Mouse (Mus musculus) thymus, postnatal 14 days (tissue): ENCODE data around the gene Tmem259.
A peak's percentile ranks its signal among the peaks of the same experiment; 100 is the strongest.

Experiments used
- DNase-seq: peaks from one replicate; pipeline ENCODE4 v3.0.0; 2021

Tmem259 gene

GRCm38 (mm10) chr10:80015583-80015982, 31.5 kb upstream of the Tmem259 start:
- DNase-seq, result peak; percentile 26

- peak; percentile 71 for DNase-seq
These were observed 30.6 kb upstream of the Tmem259 start for GRCm38 (mm10) chr10:80014484-80015290.

GRCm38 (mm10) chr10:80013609-80014008, 29.5 kb upstream of the Tmem259 start:
- no peak for DNase-seq

GRCm38 (mm10) chr10:80011740-80012139, 27.6 kb upstream of the Tmem259 start:
- no peak for DNase-seq

- no peak for DNase-seq
These were observed 20.1 kb upstream of the Tmem259 start for GRCm38 (mm10) chr10:80004233-80004705.

GRCm38 (mm10) chr10:80003374-80004232, 19.5 kb upstream of the Tmem259 start:
- no peak for DNase-seq

DNA sequence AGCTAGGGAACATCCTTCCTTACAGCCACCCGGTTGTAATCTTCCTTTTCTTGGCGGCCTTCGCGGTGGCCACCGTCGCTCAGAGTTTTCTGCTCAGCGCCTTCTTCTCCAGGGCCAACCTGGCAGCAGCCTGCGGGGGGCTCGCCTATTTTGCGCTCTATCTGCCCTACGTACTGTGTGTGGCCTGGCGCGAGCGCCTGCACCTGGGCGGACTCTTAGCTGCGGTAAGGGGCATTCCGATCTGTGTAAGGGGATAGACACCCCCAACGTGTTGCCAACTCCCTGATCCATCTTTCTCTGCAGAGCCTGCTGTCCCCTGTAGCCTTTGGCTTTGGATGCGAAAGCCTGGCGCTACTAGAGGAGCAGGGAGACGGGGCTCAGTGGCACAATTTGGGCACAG, 18.7 kb upstream of the Tmem259 start:
- no peak for DNase-seq

GRCm38 (mm10) chr10:80001945-80002344, 17.8 kb upstream of the Tmem259 start:
- DNase-seq, result no peak

- DNase-seq, result no peak
These were observed 13.7 kb upstream of the Tmem259 start for GRCm38 (mm10) chr10:79997819-79998218.

- DNase-seq, result peak; percentile 85
These were observed 13.1 kb upstream of the Tmem259 start for GRCm38 (mm10) chr10:79997034-79997760.

DNA sequence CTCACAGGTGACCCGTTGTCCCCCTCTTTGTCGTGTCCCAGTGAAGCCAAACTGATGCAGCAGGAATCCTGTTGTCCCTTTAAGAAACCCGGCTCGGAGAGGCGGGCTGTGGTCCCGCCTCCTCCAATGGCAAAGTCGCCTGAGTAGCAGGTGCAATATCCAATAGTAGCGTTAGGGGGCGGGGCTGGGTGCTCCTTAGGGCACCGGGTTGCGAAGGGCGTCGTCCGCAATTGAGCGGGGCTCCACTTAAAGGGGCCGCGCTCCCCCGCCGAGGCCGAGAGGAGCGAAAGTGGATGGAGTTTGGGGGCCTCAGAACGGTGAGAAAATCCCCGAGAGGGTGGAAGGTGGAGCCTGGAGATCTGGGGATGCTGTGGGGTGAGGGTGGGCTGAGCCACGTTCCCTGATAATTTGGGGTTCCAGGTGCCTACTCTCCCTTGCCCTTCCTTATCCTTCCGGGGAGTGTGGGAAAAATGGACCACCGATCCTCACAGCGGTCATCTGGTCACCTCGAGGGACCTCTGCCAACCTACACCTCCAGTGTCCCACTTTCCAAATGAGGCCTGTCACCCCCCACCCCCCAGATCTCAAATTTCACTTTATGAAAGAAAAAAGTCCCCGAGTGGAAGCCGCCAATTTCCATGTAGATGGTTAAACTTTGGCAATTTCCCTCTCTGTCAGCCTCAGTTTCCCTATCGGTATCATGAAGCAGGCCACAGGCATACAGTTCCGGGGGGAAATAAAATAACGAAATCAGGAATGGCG, 12.3 kb upstream of the Tmem259 start, which contains the start of gene Abca7:
Gene Abca7 (plus strand): TSS at position 223 of the 762 bp plus-strand sequence.
- DNase-seq, result peak; percentile 99

DNA sequence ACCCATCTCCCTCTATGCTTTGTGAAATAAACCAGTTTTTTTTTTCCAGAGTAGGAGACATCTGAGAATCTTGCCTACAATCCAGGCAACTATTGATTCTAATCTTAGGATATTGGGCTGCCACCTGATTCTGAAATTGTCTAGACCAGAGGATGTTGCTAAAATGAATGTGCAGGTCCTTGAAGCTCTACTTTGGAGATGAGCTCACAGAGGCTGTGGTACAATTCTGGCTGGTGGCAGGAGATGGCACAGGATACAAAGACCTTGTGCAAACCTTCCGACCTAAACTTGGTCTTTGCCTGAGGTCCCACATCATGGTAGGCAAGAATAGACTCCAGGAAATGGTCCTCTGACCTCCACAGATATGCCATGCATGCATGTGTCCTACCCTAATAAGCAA, 11.5 kb upstream of the Tmem259 start:
- no peak for DNase-seq

DNA sequence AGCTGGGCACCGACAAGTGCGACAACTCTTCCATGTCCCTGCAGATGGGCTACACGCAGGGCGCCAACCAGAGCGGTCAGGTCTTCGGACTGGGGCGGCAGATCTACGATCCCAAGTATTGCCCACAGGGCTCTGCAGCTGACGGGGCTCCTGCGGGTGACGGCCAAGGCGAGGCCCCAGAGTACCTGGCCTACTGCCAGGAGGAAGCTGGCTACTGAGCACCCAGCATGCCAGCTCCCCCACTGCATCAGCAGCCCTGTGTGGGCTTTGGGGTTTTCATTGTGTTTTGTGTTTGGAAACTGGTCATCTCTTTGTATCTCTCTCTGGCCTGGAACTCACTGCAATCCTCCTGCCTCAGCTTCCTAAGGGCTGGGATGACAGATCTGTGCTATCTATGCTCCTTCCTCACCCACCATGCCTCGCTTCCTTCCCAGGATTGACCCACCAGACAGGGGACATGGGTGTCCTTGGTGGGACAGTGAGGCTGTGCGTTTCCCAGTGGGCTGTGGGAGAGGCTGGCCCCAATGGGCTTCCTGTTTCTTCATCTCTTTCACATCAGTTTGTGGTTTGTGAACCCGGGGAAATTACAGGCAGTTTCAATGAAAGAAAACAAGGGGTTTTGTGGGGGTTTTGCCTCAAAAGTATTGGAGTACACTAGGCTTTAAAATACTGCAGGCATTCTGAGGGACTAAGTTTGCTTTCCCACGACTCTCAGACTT, 10.4 kb upstream of the Tmem259 start:
- DNase-seq, result peak; percentile 41

DNA sequence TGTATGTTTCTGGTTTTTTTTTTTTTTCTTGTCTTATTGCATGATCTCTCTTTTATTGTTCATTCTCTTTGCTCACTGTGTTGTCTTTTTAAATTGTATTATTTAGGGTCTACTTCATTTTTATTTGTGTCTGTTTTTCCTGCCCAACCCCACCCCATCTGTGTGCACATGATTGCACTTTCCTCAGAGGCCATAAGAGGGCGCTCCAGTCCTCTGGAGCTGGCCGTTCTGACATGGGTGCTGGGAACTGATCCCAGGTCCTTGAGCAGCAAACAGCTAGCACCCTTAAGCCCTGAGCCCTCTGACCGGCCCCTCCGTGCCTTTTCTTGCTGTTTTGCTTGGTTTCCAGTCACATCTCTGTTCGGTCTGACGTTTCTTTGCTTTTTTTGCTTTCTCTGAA, 7.4 kb upstream of the Tmem259 start:
- no peak for DNase-seq

- no peak for DNase-seq
These were observed 7.0 kb upstream of the Tmem259 start for GRCm38 (mm10) chr10:79991099-79991498.

DNA sequence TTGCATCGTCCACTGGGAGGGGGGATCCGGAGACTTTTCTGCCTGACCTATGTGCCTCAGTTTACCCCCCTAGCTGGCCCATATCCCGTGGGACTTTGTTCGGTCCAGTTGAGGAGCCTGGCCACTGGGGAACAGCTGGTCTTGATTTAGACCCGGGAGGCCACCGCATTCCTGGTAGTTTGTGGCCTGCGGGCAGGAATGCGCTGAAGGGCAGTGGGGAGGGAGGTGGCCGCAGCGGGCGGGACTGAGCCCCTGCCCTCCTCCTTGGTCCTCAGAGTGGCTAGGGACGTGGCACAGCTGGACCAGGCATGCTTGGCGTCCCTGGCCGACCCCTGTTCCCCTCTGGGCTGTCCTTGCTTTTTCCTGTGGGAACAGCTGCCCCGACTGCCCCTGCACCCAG, 5.7 kb upstream of the Tmem259 start:
- DNase-seq, result no peak

DNA sequence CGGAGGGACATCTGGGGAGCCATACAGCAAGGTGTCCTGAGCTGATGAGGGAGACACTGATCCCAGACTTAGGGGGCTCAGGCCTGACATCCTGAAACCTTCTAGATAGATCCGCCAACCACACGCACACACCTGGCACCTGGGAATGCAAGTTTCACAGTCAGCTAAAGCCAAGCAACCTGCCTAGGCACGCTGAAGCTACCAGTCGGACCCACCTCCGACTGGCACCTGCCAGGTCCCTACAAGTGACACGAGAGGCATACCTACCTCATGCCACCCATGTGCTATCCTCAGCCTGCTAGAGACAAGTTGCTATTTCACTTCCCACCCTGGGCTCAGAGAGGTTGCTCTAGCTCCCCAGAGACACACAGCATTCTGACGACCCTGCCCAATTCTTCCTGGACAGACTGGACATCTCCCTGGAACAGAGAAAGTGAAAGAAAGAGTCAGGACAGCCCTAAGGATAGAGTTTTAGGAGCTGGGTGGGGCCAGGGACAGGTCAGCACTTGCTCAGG, 5.2 kb upstream of the Tmem259 start:
- DNase-seq, result no peak

- peak; percentile 74 for DNase-seq
These were observed 4.6 kb upstream of the Tmem259 start, which contains the start of gene Cnn2 for GRCm38 (mm10) chr10:79988506-79989271. Gene Cnn2, plus strand, starts transcription at chr10:79988584.

DNA sequence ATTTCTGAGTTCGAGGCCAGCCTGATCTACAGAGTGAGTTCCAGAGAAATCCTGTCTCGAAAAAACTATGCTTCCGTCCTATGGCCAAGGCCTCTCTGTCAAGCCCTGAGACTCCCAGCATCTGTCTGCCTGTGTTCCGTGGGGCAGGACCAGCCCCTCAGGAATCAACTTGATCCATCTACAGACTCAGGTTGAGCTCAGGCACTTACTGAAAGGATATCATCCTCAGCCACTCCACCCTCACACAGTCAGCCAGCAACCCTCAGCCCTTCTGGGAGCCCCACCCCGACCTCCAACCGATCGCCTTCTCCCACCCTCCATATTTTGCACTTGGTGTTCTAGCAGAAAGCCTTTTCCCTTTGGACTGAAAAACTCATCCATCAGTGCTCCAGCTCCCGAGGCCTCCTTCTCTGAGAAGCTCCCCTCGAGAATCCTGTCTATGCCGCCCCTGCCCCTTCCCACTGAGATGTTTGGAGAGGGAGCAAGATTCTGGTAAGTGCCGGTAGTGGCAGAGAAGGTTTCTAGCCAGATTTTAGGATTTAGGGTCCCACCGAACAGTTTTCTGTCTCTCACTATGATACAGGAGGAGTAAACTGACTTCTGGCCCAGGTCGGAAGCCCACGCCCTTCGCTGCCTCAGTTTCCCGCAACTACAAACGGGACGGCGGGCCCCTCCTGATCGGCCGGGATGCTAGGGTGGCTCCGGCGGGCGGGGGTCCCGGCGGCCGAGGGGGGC, 3.8 kb upstream of the Tmem259 start:
- DNase-seq, result peak; percentile 27

DNA sequence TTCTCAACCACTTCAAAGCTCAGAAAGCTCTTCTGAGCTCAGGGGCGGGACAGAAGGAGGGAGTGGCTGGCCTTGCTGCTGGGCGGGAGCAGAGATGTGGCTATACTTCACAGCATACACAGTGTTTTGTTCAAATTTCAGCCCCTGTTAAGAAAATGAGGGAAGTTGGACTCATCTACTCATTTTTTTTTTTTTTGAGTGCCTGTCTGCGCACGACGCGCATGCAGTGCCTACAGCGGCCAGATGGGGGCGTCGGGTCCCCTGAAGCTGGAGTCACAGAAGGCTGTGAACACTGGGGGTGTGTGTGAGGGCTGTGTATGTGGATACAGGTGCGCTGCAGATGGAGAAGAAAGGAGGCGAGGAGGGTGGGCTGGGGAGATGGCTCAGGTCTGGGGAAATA, 2.8 kb upstream of the Tmem259 start:
- peak; percentile 94 for DNase-seq
